Mouse (Mus musculus): Measurements from ENCODE around the gene Prkacb. TPM values are rescaled to one million over a fixed set of nuclear protein-coding genes. Genes with fewer than 3 reads are reported as not detected.

Prkacb gene
- polyA plus RNA-seq, 1 experiment from 2014 or later, result 92.2 TPM

DNA sequence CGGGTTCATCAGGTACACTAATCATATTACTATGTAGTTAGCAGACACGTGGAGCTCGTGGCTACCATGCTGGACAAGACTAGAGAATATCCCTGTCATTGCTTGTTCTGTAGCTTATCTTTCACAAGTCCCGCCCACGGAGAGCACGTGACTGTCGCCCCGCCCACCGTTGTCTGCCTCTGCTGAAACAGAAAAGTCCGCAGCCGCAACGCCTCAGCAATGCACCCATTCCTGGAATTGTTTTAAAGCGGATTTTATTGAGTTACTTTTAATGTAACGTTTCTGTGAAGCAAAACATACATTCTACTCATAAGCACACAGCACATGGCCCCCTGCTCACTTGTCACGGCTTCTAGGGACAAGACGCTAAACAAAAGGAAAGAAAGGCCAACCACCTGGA, 133.1 kb downstream of the Prkacb start:
- Histone ChIP-seq H3K27ac (no peak overlapping the region), H3K36me3 (replicated peaks) (no peaks in the 10 kb centered on the region), H3K27me3 (peaks cover 7% of the 10 kb centered on the region), H3K9me3 (no peaks in the 10 kb centered on the region), H3K9ac (no peak overlapping the region), H3K4me1 (peaks cover 13% of the 10 kb centered on the region), H3K4me2 (no peak overlapping the region), H3K4me3 (replicated peaks) (no peak overlapping the region)
- no peak for ATAC-seq (ENCODE audit: low FRiP score)
- 94% methylated on average over 16 of the region's 16 CpGs for WGBS

Other genes starting within 250 kb of the Prkacb start
- gene Uox, start 242.6 kb downstream of the Prkacb start, polyA plus RNA-seq (2016; fragmentation: Nextera tagmentation; extraction: Ambion mirVana), result not detected in 2 replicates
- gene Dnase2b, start 197.4 kb downstream of the Prkacb start, polyA plus RNA-seq (2016; fragmentation: Nextera tagmentation; extraction: Ambion mirVana), result not detected in 2 replicates
- not detected in 2 replicates for gene 4930503B20Rik, start 161.7 kb downstream of the Prkacb start, polyA plus RNA-seq (2016; fragmentation: Nextera tagmentation; extraction: Ambion mirVana)
- gene Samd13, start 127.4 kb downstream of the Prkacb start, polyA plus RNA-seq (2016; fragmentation: Nextera tagmentation; extraction: Ambion mirVana), result 0.91 and 1.1 TPM in 2 replicates
- gene Ttll7, start 39.4 kb upstream of the Prkacb start, polyA plus RNA-seq (2016; fragmentation: Nextera tagmentation; extraction: Ambion mirVana), result 5.3 and 6.1 TPM in 2 replicates

All from forebrain, embryonic 12.5 days (tissue).